Mouse (Mus musculus) adrenal gland, postnatal 14 days (tissue): ENCODE results near the gene Gm20388. TPM values are rescaled to one million over a fixed set of nuclear protein-coding genes. Genes with fewer than 3 reads are reported as not detected.
A peak's percentile ranks its signal among the peaks of the same experiment; 100 is the strongest.

Experiments
- DNase-seq: peaks from one replicate; pipeline ENCODE4 v3.0.0; 2021; ENCODE audit warnings: mixed read lengths
- total RNA-seq: library from RNA; stranded (reverse); gene quantifications from 2 replicates; pipeline ENCODE4 v1.2.3, GENCODE M21; 2021

The Gm20388 gene
- total RNA-seq, 1 experiment from 2014 or later, result 17.6 TPM

- DNase-seq, result no peak
Observed at GRCm38 (mm10) chr8:120746007-120746701, 835.5 kb downstream of the Gm20388 start.

DNA sequence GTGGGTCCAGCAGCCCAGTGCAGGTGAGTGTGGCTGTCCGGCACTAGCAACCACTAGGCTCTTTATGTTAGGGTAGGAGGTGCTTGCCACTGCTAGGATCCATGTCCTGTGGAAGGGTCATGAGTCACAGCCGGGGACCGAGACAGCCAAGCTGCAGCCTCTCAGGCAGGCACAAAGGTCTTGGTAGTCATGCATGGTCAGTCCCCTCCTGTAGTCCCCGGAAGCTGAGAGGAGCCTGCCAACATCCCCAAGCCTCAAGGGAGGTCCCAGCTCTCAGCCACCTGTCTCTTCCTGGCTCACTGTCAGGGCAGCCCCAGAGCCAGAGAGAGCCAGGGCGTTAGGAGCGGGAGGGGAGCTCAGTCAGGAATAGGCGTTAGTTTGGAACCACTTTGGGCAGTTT, 836.6 kb downstream of the Gm20388 start:
- no peak for DNase-seq

GRCm38 (mm10) chr8:120750616-120751015, 840.0 kb downstream of the Gm20388 start:
- peak; percentile 79 for DNase-seq

DNA sequence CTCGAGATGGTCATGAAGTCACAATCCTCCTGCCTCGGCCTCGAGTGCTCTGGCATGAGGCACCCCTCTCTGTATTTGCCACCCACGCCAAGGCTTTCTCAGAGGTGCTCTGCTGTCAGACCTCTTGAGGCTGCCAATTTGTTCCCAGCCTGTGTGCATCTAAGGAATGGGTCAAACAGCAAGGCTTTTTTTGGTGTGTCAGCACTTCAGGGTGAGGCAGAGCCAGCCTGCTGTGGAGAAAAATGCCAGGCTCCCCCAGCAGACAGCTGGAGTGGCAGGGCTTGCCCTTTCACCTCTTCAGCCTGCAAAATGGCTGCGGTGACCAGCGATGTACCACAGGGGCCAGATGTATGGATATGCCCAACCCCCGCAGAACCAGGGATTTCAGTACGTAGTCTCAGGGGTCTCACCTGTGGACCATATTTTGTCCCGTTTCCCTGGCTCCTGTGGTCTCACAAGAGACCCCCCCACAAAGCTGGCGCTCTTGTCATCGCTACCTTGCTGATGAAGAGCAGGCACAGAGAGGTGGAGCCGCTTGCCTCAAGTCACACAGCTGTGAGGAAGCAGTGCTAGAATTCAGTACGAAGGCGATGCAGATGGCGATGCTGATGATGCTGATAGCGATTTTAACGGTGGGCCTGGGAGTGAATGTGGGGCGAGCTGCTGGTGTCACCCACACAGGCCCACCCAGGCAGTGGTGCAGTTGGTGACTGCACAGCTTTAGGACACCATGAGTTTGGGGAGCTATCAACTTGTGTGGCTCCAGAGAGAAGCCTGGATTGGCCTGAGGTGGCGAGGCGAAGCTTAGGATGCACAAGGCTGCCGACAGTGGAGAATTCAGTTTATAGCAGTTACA, 840.8 kb downstream of the Gm20388 start:
- DNase-seq, result no peak

GRCm38 (mm10) chr8:120752082-120752452, 841.4 kb downstream of the Gm20388 start:
- peak; percentile 91 for DNase-seq

- no peak for DNase-seq
Observed at GRCm38 (mm10) chr8:120753476-120753875, 842.8 kb downstream of the Gm20388 start.

DNA sequence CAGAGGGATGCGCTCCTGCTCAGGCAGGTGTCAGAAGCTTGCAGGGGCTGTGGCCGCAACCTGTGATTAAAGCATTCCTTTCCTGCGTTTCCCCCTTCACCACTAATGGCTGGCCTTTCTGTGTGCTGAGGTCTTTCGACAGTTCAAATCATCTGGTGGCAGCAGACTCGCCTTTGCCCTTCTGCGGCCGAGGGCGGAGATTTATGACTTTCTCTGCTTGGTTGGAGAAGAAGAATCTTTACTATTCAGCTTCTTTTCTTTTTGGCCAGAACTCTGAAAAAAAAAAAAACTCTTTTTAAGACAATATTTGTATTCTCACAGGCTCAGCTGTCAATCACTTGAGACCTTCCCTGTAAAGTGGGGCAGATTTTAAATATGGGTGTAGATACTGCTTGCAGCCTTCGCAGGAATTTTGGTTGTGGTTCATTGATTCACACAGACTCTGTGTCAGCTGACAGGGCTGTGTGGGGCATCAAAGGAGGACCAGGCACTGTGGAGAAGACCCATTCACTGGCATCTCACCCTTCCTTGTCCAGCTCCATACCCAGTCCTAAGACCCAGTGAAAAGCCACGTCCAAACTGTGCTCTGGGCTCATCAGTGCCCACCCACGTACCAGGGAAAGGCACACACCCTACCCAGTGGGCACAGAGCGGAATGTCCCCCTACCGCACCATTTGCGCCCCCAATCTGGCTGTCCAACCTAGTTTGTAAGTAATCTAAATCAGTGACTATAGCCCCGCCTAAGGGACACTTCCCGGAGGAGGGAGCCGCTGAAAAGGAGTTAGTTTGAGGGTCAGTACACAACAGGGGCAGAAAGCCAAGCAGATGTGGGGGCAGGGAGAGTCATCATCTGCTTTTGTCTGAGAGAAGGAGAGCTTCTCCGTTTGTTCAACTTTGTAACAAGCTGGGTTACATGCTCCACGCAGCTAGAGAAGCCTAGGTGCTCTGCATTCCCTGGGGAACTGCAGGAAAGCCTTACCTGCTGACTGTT, 845.0 kb downstream of the Gm20388 start:
- no peak for DNase-seq

DNA sequence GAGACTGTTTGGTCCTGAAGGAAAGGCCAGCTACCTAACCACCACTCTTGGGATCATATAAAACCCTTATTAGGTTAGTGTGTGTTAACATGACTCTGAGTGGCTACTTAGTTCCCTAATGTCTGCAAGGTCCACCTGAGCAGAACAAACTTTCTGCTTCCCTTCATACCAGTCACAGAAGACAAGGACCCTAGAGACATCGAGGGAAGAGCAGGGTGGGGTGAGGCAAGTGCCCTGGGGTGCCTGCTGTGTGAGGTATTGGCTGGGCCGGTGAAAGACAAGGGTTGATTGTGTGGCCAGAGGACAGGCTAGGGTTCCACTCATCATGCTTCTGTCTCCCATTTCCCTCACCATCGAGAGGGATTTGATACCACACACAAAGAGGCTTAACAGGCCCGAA, 847.4 kb downstream of the Gm20388 start:
- no peak for DNase-seq

DNA sequence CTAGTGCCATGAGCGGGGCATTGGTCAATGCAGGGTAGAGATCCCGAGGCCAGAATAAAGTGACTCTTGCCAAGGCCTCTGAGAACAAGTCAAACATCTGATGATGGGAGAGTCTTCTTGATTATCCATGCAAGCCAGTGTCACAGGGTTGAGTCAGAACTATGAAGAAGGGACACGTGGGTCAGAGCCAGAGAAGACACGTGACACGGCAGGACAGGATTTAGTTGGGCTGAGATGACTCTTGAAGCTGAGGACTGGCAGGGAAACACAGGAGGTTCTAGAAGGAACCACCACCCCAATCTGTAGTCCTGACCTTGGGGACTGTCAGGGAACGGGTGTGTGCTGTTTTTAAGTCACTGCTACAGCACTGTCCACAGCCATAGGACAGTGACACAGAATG, 849.2 kb downstream of the Gm20388 start:
- peak; percentile 58 for DNase-seq

- DNase-seq, result no peak
Observed at GRCm38 (mm10) chr8:120760341-120761215, 849.9 kb downstream of the Gm20388 start.

DNA sequence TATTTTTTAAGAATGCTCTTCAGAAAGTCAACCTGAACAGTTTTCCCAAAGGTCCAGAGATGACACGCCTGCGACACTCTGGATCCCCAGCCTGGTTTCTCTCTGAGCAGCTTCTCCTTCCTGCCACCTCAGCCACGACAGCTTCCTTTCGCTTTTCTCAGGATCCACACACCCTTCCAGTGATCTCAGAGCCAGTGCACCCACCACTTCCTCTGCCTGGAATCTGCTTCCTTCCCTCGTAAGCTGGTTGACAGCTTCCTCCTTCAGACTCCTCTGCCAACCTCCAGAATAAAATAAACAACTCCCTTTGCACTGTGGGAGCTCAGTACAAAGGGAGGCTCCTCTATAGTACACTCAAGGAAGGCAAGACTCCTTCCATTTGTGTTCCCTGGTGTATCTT, 852.6 kb downstream of the Gm20388 start:
- no peak for DNase-seq

- no peak for DNase-seq
Observed at GRCm38 (mm10) chr8:120764638-120765037, 854.0 kb downstream of the Gm20388 start.

DNA sequence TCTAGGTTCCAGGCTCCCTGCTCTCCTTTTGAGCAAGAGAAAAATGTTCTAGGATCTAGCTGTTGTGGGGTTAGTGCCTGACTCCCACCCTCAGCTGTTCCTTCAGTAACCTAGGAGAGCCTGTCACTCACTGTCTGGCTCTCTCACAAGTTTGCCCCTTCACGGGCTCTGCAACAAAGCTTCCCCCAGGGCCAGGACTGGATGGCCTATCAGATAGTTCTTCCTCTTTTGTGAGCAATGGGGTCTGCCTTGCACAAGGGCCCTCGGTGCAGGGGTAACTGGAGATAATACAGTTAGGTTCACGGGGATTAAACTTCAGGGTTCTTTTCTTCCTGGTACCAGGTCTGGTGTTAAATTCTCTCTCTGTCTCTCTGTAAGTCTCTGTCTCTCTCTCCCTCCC, 856.0 kb downstream of the Gm20388 start:
- DNase-seq, result no peak

DNA sequence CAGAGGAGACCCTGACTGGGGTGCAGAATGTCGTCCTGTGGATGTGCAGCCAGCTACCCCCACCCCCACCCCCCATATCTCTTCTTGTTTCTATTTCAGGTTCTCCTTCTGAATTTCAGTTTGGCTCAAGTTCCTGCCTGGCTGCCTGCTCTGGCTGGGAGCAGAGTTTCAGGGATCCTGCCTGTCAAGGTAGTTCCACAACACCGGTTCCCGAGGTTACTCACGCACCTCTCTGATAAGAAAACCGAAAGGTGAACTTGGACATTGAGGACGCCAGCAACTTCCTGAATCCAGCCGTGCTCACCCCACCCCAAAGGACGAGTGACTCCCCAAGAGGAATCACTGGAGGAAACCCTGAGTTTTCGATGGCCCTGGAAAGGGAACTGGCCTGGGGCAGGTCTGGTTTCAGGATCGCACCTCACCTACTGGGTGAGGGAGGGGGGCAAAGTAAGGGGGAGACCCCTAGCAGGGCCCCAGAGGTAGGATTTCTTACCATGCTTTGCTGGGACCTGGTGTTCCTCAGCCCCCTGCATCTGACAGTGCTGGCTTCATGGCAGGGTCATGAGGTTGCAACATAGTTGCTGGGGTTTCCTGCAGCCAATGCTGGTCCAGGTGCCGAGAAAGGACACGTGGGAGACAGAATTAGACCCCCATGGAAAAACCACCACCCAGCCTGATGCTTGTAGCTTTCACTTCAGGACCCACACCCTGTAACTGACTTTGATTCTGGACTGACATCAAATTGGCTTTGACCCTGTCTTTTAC, 858.0 kb downstream of the Gm20388 start:
- DNase-seq, result no peak

DNA sequence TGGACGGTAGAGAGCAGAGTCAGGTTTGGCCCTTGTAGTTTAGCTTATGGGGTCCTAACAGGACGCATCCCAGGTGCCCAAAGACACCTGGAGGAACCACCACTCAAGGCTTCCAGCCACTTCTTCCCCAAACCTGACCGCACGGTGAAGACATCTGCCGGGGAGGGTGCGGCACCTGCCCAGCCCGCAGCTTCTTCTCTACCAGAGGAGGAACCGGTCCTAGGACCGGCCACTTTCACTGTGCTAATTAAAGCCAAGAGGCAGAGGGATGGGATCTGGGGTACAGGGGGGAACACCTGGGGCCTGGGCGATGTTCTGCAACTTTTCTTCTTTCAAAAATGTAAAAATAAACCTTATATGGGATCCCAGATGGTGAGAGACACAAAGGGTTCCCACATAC, 866.5 kb downstream of the Gm20388 start:
- DNase-seq, result no peak

DNA sequence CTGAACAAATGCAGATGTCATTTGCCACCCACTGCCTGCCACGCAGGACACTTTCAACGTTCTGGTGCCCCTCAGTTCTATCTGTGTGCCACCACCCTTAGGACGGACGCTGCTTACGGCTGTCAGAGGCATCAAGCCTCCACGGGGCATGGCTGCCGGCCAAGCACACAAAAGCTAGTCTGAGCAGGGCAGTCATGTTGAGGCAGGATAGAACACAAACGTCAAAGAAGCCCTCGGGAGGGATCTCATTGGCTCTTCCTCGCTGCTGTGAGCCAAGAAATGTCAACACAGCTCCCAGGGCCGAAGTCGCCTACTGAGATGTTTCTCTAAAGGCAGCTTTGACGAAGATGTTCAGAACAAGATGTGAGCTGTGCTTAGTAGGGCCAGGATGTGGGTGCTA, 867.1 kb downstream of the Gm20388 start:
- DNase-seq, result no peak

- no peak for DNase-seq
Observed at GRCm38 (mm10) chr8:120779106-120779505, 868.5 kb downstream of the Gm20388 start.

- DNase-seq, result no peak
Observed at GRCm38 (mm10) chr8:120783781-120784180, 873.1 kb downstream of the Gm20388 start.

GRCm38 (mm10) chr8:120786753-120787152, 876.1 kb downstream of the Gm20388 start:
- no peak for DNase-seq

- peak; percentile 33 for DNase-seq
Observed at GRCm38 (mm10) chr8:120787631-120788030, 877.0 kb downstream of the Gm20388 start.

DNA sequence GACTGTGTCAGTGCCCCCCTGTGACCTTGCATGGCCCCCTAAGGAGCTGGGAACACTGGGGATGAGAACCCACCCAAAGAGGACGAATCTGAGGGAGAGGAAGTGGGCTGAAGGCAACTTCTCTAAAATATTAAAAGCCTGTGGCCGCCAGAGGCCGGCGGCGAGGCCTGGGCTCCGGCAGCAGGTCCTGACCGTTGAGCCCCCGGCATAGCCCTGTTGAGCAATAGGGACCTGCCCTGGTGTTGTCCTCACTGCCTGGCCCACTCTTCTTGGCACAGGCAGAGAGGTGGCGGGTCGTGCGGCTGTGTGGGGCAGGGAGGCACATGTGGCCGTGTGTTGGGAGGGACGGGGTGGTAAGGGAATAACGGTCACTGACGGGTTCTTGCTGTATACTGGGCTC, 882.1 kb downstream of the Gm20388 start:
- no peak for DNase-seq
